Mouse (Mus musculus) C2C12 (cell line): ENCODE measurements around the gene Ank3. TPM values are rescaled to one million over a fixed set of nuclear protein-coding genes. Genes with fewer than 3 reads are reported as not detected.

Source experiments
- H3K27me3 ChIP-seq: one replicate; pipeline ENCODE4 v1.6.1; 2011; ENCODE audit not compliant: control insufficient read depth, insufficient read depth, insufficient read length
- H3K36me3 ChIP-seq: one replicate; pipeline ENCODE4 v1.6.1; 2011; ENCODE audit not compliant: control insufficient read depth, insufficient read depth
- H3K4me3 ChIP-seq: one replicate; pipeline ENCODE4 v1.5.1; 2011; ENCODE audit warnings: mild to moderate bottlenecking, control low read depth; ENCODE audit not compliant: poor library complexity, insufficient read depth, severe bottlenecking
- H3K79me2 ChIP-seq: one replicate; pipeline ENCODE4 v1.6.1; 2011; ENCODE audit not compliant: control insufficient read depth, insufficient read depth
- H3K79me3 ChIP-seq: one replicate; pipeline ENCODE4 v1.6.1; 2011; ENCODE audit warnings: low read depth, control low read depth
- H3ac ChIP-seq: one replicate; pipeline ENCODE3; 2011; ENCODE audit warnings: low read depth; ENCODE audit not compliant: control insufficient read depth, insufficient read length
- CEBPB ChIP-seq: IDR thresholded peaks from one replicate; pipeline ENCODE4 v1.6.1; 2011; ENCODE audit warnings: low read depth, mild to moderate bottlenecking, control low read depth, moderate library complexity
- CTCF ChIP-seq: IDR thresholded peaks from one replicate; pipeline ENCODE4 v1.5.1; 2011; ENCODE audit not compliant: control insufficient read depth, insufficient read depth, insufficient read length
- FOSL1 ChIP-seq: IDR thresholded peaks from one replicate; pipeline ENCODE4 v1.8.0; 2011; ENCODE audit warnings: mild to moderate bottlenecking, low read length; ENCODE audit not compliant: poor library complexity, insufficient read depth, severe bottlenecking
- MAX ChIP-seq: IDR thresholded peaks from one replicate; pipeline ENCODE4 v1.6.1; 2011; ENCODE audit warnings: mild to moderate bottlenecking, control low read depth
- MYOD1 ChIP-seq: IDR thresholded peaks from one replicate; pipeline ENCODE4 v1.6.1; 2011; ENCODE audit warnings: low read depth; ENCODE audit not compliant: control insufficient read depth, insufficient read length
- MYOG ChIP-seq: IDR thresholded peaks from one replicate; pipeline ENCODE4 v1.6.1; 2011; ENCODE audit not compliant: control insufficient read depth, insufficient read length; ENCODE audit errors: extremely low read depth
- USF1 ChIP-seq: IDR thresholded peaks from one replicate; pipeline ENCODE4 v1.6.1; 2011; ENCODE audit warnings: low read depth, mild to moderate bottlenecking, control low read depth, moderate library complexity
- polyA plus RNA-seq: library from polyadenylated mRNA; unstranded; fragments of >200 nt; fragmentation: generic; extraction: Trizol; gene quantifications from one replicate; pipeline ENCODE4 v1.2.1, GENCODE M21; 2012; ENCODE audit warnings: missing spikeins

Ank3 gene
- polyA plus RNA-seq, 1 experiment, result 9.8 TPM

GRCm38 (mm10) chr10:69620692-69621382, 222.3 kb downstream of the Ank3 start:
- no peak for TF ChIP-seq MYOD1
- TF ChIP-seq MYOG, result no peak
- TF ChIP-seq CEBPB, result no peak
- TF ChIP-seq FOSL1, result no peak
- TF ChIP-seq MAX, result no peak
- no peak for TF ChIP-seq CTCF
- TF ChIP-seq USF1, result no peak
- Histone ChIP-seq H3K79me2 (no peaks in the 10 kb centered on the region), H3K36me3 (no peaks in the 10 kb centered on the region), H3K4me3 (no peak overlapping the region), H3K27me3 (no peaks in the 10 kb centered on the region), H3K79me3 (no peaks in the 10 kb centered on the region), H3ac (no peak overlapping the region)

- TF ChIP-seq CTCF (no peak), MYOG (no peak), USF1 (no peak), MAX (no peak), CEBPB (no peak), FOSL1 (no peak)
- Histone ChIP-seq H3K36me3 (no peaks in the 10 kb centered on the region), H3K79me2 (no peaks in the 10 kb centered on the region), H3ac (no peak overlapping the region), H3K27me3 (no peaks in the 10 kb centered on the region), H3K4me3 (no peak overlapping the region), H3K79me3 (no peaks in the 10 kb centered on the region)
Observed at GRCm38 (mm10) chr10:69627767-69628166, 229.2 kb downstream of the Ank3 start.

GRCm38 (mm10) chr10:69628743-69629142, 230.2 kb downstream of the Ank3 start:
- Histone ChIP-seq H3K4me3 (no peak overlapping the region), H3K79me2 (no peaks in the 10 kb centered on the region), H3K79me3 (no peaks in the 10 kb centered on the region), H3ac (no peak overlapping the region), H3K27me3 (no peaks in the 10 kb centered on the region), H3K36me3 (no peaks in the 10 kb centered on the region)
- no peak for TF ChIP-seq MYOG
- TF ChIP-seq CTCF, result no peak
- TF ChIP-seq FOSL1, result peak; percentile 44
- peak; percentile 69 for TF ChIP-seq USF1
- TF ChIP-seq MYOD1, result peak; percentile 94
- TF ChIP-seq MAX, result peak; percentile 98
- TF ChIP-seq CEBPB, result no peak

GRCm38 (mm10) chr10:69630802-69631388, 232.3 kb downstream of the Ank3 start:
- Histone ChIP-seq H3K79me3 (no peaks in the 10 kb centered on the region), H3ac (no peak overlapping the region), H3K36me3 (no peaks in the 10 kb centered on the region), H3K79me2 (no peaks in the 10 kb centered on the region), H3K4me3 (no peak overlapping the region), H3K27me3 (no peaks in the 10 kb centered on the region)
- TF ChIP-seq MAX, result no peak
- TF ChIP-seq MYOD1, result no peak
- no peak for TF ChIP-seq CTCF
- no peak for TF ChIP-seq USF1
- TF ChIP-seq FOSL1, result no peak
- TF ChIP-seq MYOG, result no peak
- no peak for TF ChIP-seq CEBPB

- H3K27me3 ChIP-seq, result no peaks in the 10 kb centered on the region
- TF ChIP-seq MAX, result no peak
- TF ChIP-seq MYOD1, result no peak
- TF ChIP-seq MYOG, result no peak
- TF ChIP-seq CEBPB, result no peak
- no peak for TF ChIP-seq FOSL1
- no peak for TF ChIP-seq CTCF
- no peak for TF ChIP-seq USF1
- H3ac ChIP-seq, result no peak overlapping the region
- no peaks in the 10 kb centered on the region for H3K79me3 ChIP-seq
- H3K79me2 ChIP-seq, result no peaks in the 10 kb centered on the region
- H3K36me3 ChIP-seq, result no peaks in the 10 kb centered on the region
- H3K4me3 ChIP-seq, result no peak overlapping the region
Observed at GRCm38 (mm10) chr10:69632885-69633284, 234.3 kb downstream of the Ank3 start.
